Mouse (Mus musculus) left cerebral cortex, adult 18-20 months (tissue): ENCODE results near the gene Togaram2. TPM values are rescaled to one million over a fixed set of nuclear protein-coding genes. Genes with fewer than 3 reads are reported as not detected.
A peak's percentile ranks its signal among the peaks of the same experiment; 100 is the strongest.
"Not testable (repeated sequence)": the region's sequence is repeated elsewhere in the genome, so short reads cannot be mapped to it uniquely, and the experiment has no call there.

ENCODE experiments used
- DNase-seq, 2 experiments: peaks; one replicate each; pipeline ENCODE4 v3.0.0; 2021 to 2022; ENCODE audit warnings: low spot score in 2 of 2, mixed read lengths in 1 of 2
- total RNA-seq, 2 experiments: library from RNA; stranded (reverse); gene quantifications; 2 replicates each; pipeline ENCODE4 v1.2.3; 2021

Gene Togaram2
- total RNA-seq, 2 experiments from 2014 or later, result 2.7 to 3.2 TPM

DNA sequence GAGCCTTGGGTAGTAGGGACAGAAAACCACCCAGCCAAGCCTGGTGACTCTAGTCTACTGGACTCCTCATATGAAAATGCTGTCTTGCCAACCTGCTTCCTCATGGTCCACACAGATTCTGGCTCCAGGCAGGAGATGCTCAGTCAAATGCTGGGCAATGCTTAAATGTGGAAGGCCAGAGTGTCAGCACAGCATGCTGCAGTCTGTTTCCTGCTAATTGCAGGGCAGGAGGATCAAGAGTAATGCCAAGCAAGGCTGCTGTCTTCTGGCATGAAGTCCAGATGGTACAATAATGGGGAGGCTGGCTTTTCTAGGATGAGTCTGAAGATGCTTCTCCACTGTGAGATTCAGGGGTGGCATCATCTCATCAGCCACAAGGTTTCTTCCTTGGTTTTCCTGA is 47.4 kb downstream of the Togaram2 start:
- DNase-seq, result no peak

- DNase-seq, result no peak
Observed at GRCm38 (mm10) chr17:71721019-71721418, 48.0 kb downstream of the Togaram2 start.

DNA sequence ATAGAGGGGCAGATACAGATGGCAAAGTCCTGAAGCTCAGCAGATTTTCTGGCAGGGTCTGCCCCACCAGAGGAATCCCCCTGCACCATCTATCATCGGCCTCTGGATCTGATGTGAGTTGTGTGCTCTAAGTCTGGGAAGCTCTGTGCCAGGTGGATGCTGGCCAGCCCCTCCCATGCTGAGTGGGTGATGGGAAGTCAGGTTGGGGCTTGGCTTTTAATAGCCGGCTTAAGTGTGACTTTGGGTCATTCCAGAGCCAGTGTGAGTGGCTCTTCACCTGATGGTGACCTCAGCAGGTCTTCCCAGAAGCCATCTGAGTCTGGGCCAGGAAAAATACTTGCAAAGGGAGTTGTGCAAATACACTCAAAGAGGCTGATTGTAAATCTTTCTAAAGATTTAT is 57.6 kb downstream of the Togaram2 start:
- no peak for DNase-seq

GRCm38 (mm10) chr17:71736442-71736841 is 63.4 kb downstream of the Togaram2 start:
- DNase-seq, result no peak

DNA sequence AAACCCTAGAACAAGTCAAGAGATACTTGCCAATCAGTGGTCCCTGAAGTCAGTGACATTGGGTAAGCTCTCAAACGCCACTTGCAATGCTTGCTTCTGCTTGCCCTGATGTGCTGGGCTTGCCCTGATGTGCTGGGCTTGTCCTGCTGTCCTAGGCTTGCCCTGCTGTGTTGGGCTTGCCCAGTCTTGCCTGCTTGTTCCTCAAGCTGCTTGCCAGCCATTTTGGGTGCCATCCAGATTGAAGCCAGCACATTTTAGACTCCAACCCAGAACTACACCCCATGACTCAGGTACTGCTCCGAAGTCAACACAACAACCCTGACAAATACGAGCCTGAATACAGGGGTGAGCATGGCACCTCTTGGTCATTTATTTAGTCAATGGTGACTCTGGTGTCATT is 69.1 kb downstream of the Togaram2 start:
- DNase-seq, result no peak

DNA sequence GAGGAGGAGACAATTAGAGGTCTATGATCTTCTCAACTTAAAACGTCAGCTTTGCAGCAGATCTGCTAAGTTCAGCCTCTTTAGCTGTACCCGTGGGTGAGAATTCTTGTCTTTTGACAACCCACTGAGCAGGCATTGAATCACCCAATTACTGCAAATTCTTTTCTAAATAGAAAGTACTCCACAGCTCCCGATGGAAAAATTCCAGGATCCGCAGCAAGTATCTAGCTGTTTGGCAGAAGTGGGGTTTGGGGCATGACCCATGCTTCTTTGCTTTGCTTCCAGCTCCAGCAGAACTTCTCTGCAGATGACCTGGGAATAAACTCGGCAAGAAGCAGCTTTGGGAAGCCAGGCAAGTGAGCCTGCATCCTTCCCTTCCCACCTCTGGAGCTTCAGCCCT is 69.9 kb downstream of the Togaram2 start:
- DNase-seq, result peak; percentile 41 to 49

DNA sequence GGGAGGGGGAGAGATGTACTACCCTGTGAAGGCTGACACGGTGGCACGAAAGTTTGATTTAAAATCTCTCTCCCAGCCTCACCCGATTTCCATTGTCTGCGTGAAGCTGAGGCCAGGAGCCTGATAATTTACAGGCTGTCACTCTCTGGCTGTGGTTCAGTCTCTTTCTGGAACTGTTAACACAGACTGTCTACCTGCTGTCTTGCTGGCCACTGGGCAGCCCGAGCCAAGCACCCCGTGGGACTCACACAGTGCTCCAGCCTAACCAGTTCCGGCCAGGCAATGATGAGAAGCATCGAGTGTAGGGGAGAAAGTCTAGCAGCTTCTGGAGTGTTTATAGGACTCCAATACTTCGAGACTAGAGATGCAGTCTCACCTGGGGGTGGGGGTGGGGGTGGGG is 73.1 kb downstream of the Togaram2 start:
- DNase-seq, result no peak

DNA sequence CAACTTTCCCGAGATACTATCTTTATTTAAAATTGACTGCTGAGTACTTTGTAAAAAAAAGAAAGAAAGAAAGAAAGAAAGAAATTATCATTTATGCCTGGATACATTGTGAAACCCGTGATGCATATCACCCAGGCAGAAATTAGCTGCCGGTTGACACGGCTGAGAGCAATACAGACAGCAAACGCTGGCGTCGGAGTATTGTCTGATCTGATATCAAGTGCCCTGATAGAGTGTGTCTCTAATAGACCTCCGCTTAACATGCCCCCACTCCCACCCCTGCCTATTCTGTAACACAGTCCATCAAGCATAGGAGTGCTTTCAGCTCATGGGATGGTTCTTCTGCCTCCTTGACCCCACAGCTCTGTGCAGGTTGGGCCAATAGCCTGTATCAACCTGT is 74.5 kb downstream of the Togaram2 start:
- DNase-seq, result no peak

DNA sequence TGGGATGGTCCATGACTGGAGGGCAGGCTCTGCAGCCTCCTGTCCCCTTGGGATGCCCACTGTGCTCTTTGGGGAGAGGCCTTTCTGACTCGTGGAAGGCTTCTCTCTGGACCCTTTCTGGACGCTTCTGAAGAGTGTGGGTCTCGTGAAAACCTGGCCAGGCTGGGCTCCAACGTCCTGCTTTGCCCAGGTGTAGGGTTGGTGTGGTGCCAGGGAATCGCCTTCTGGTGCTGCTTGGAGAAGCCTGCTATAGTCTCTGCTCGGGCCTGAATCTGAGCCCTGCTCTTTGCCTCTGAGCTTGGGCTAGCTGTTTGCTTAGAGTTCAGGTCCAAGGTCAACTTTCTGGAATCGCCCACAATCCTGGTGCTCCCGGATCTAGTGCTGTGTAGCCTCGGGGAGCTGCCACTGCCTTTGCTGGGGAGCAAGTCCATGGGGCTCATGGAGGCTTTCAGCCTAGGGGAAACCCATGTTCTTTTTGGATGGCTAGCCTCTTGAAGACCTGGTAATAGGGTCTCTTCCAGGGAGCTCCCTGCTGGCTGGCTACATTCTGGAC is 76.6 kb downstream of the Togaram2 start:
- DNase-seq, result no peak

DNA sequence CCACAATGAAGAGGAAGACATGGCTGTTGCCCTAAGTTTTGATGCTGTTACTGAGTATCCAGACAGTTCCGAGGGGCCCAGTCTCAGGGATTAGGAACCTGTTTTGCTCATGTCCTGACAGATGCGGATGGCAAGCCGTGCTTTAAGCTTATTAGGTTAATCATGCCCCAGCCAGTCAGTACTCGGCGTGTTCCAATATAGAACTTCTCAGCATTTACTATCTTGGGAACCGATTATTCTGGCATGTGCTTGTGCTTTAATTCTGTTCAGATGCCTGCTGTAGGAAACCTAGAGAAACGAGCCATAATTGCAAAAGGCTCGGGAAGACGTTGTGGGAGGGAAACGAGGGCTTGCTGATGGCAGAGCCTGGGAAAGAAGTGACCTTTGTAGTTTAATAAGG is 79.8 kb downstream of the Togaram2 start, which contains the start of gene Pcare:
Gene Pcare (minus strand): TSS at position 64 of the 400 bp plus-strand sequence.
- no peak for DNase-seq

- no peak for DNase-seq
Observed at GRCm38 (mm10) chr17:71760536-71760935, 87.5 kb downstream of the Togaram2 start.

GRCm38 (mm10) chr17:71768173-71768572 is 95.1 kb downstream of the Togaram2 start, which contains the start of gene Clip4:
Clip4 (plus strand) TSS chr17:71768473.
- DNase-seq, result not testable (repeated sequence)

GRCm38 (mm10) chr17:71769564-71769963 is 96.5 kb downstream of the Togaram2 start:
- DNase-seq, result no peak

DNA sequence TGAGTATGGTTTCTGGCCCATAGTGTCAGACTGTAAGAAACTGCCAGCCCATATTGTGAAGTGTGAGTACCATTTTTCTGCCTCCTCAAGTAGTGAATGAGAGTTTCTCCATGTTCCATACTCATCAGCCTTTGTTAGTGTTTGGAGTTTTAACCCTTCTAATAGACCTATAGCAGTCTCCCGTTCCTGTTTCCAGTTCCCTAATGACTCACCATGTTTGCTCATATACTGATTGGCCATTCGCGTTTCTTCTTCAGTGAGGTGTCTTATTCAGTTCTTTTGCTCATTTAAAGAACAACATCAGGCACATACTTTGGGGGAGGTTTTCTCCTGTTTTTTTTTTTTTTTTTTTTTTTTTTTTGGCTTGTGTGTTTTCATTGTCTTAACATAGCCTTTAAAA is 97.6 kb downstream of the Togaram2 start:
- DNase-seq, result no peak

DNA sequence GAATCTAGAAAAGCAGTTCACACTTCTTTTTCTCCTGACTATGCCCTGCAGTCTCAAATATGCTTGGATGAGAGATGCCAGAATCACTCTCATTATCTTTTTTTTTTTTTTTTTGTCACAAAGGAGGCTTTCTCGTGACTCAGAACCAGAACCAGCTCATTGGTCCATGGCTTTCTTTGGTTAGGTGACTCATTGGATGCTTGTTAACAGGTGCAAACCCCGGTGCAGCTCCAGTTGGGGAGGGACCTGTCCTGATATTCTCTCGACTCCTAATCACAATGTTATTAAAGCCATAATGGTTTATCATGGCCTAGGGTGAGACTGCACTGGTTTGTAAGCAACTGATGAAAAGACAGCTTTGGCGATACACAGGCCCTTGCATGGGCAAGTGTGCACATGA is 101.1 kb downstream of the Togaram2 start:
- no peak for DNase-seq

DNA sequence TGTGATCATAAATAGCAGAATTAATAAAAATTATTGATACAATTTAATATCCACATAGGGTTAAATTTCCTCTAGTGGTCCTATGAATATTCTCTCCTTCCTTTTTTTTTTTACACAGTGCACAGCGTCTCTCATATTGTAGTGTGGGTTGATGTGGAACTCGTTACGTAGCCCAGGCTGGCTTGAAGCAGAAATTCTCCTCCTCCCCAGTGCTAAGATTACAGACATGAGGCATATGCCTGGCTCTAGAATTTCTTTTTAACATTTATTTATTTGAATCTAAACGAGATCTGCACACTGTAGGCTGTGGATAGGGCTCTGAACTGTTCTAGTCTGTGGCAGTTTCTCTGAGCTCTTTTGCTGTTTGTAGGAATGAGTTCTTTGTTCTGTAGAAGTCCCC is 102.2 kb downstream of the Togaram2 start:
- no peak for DNase-seq

GRCm38 (mm10) chr17:71778696-71779095 is 105.6 kb downstream of the Togaram2 start:
- DNase-seq, result no peak

Other genes with a start within 250 kb of the Togaram2 start
- 1 to 10 TPM in 1 of 2 experiments, under 1 TPM in 1; 0.61 to 2.5 TPM for gene Gm4707, start 213.3 kb upstream of the Togaram2 start, total RNA-seq
- 10 to 100 TPM; 29.2 to 33.0 TPM for gene Smchd1, start 197.9 kb upstream of the Togaram2 start, total RNA-seq
- under 1 TPM in 1 of 2 experiments, not detected in 1; 0.21 TPM for gene Ndc80, start 146.4 kb upstream of the Togaram2 start, total RNA-seq
- gene Spdya, start 121.2 kb upstream of the Togaram2 start, total RNA-seq, result 1 to 10 TPM; 2.2 to 2.6 TPM
- gene Wdr43, start 57.4 kb upstream of the Togaram2 start, total RNA-seq, result 10 to 100 TPM; 23.2 to 24.5 TPM
- gene Pcare, start 79.6 kb downstream of the Togaram2 start, total RNA-seq, result under 1 TPM; 0.44 to 0.45 TPM
- 10 to 100 TPM; 72.8 to 82.4 TPM for gene Clip4, start 95.2 kb downstream of the Togaram2 start, total RNA-seq